Mouse (Mus musculus) retina, postnatal 1 day (tissue): Measurements from ENCODE around the gene Adh7.
A peak's percentile ranks its signal among the peaks of the same experiment; 100 is the strongest.

Experiments
- DNase-seq: peaks from one replicate; pipeline ENCODE4 v3.0.0-alpha.2; 2012

Adh7 gene

GRCm38 (mm10) chr3:138255780-138256550 is 38.4 kb downstream of the Adh7 start:
- DNase-seq = no peak

- DNase-seq = no peak
Measured at GRCm38 (mm10) chr3:138260721-138261669, 43.4 kb downstream of the Adh7 start, which contains the start of gene Adh1. TSS of gene Adh1 (plus strand) at chr3:138260991.

DNA sequence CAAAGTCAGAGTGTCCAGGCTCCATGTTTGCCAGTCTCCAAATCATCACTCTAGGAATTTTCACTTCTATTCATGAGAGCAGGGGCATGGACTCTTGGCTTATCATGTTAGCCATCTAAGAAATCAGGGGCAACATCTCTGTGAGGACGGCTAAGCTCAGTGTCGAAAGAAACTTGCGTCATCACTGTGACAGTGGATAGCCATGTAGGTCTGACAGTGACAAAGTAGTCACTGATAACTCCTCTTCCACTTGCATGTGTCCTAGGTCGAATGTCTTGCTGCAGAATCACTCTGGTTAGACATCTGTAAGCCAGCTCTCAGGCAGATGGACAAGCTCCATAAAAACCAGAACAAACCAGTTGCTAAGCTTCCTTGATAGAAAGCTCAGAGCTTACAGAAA is 45.0 kb downstream of the Adh7 start:
- DNase-seq = peak; percentile 42

GRCm38 (mm10) chr3:138263154-138263930 is 45.8 kb downstream of the Adh7 start:
- no peak for DNase-seq

- DNase-seq = no peak
Measured at GRCm38 (mm10) chr3:138264648-138265047, 47.1 kb downstream of the Adh7 start.

DNA sequence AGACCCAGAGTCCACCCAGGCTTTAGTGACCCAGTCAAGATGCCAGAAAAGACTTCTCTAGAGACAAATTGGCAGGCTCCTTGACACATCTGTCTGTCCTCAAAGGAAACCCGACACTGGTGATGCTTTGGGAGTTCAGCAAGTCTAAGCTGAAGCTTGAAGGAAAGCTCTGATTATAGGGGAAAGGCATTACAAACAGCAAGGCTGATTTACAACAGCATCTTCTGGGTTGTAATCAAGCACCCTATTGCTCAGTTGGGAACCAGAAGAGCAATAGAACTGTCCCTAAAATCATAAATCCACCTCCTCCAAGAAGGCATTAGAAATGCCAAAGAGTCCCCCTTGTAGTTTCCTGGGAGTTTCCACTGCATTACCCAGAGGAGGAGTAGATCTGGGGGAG is 52.9 kb downstream of the Adh7 start:
- no peak for DNase-seq

DNA sequence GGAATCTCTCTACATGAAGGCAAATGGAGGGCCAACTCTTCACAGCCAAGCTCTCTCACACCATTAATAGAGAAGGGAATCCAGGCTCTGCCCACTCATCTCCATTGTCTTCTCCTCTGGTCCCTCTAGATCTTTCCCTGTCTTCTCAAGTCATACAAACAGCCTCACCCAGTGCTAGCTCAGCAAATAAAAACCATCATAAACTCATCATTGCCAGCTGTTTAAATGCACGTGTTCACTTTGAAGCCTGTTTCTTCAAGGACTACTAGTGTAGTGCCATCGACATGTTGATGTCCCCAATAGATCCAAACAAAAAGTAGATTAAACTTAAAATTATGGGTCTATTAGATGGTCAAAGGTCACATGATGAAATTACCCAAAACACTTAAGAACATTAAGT is 53.7 kb downstream of the Adh7 start:
- DNase-seq = no peak

DNA sequence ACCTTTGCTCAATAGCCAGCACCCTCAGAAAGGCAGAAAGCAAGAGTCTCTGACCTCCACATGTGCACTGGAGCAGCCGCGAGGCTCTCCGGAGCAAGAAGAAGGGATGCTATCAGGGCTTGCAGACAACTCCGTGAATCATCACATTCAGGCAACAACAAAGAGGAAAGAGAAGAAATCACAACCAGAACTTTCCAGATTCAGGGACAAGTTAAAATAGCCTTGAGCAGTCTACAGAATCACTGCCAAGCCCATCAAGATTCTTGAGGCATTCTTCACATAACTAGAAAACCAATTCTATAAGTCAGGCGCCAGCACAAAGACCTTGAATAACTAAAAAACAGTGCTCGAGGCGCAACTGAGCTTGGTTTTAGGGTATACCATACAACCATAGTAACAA is 55.5 kb downstream of the Adh7 start:
- no peak for DNase-seq

GRCm38 (mm10) chr3:138275100-138275499 is 57.5 kb downstream of the Adh7 start:
- no peak for DNase-seq

DNA sequence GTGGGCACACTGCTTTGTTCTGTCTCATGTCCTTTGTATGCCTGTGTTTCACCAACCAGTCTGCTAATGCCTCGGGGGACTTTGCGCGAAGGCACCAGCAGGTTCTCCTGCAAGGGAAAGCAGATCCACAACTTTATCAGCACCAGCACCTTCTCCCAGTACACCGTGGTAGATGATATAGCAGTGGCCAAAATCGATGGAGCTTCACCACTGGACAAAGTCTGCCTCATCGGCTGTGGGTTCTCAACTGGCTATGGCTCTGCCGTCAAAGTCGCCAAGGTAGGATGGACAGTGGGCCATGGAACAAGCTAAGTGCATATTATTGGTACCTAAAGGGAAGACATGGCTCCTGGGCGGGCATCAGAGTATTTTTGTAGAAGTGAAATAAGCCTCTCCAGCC is 65.0 kb downstream of the Adh7 start:
- peak; percentile 26 for DNase-seq
